Mouse (Mus musculus): ENCODE results near the gene Kcng4. TPM values are rescaled to one million over a fixed set of nuclear protein-coding genes. Genes with fewer than 3 reads are reported as not detected.

Kcng4 gene
- polyA plus RNA-seq, 1 experiment from 2014 or later, result 0.07 TPM

DNA sequence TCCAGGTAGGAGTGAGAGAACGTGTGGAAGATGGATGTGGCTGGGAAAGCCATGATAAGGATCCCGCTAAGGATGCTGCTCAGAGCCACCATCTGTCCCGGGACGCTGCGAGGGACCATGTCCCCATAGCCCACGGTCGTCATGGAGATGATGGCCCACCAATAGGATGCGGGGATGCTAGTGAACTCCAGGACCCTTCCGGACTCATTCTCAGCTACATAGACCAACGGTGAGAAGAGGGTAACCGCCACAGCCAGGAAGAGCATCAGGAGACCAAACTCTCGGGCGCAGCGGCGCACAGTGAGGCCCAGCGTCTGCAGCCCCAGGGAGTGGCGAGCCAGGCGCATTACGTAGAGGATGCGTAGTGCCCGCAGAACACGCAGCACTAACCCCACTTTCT is 9.7 kb downstream of the Kcng4 start:
- H3K36me3 ChIP-seq (ENCODE audit: control insufficient read depth, insufficient read depth, low read length), result no peaks in the 10 kb centered on the region
- H3K27me3 ChIP-seq (ENCODE audit: control insufficient read depth, insufficient read depth, low read length), result no peaks in the 10 kb centered on the region; the same call in 1 of the 2 replicates
- H3K4me2 ChIP-seq (ENCODE audit: low read depth, low read length, severe bottlenecking), result no peak overlapping the region
- 88% methylated on average over 22 of the region's 22 CpGs for WGBS
- H3K4me1 ChIP-seq (replicated peaks; ENCODE audit: control insufficient read depth, insufficient read depth, low read length), result no peaks in the 10 kb centered on the region
- ATAC-seq (replicated peaks; ENCODE audit: low FRiP score), result no peak
- no peak overlapping the region for H3K4me3 ChIP-seq (ENCODE audit: low read depth, low read length)
- no peak overlapping the region for H3K27ac ChIP-seq (ENCODE audit: low read depth, low read length)
- no peaks in the 10 kb centered on the region for H3K9me3 ChIP-seq (ENCODE audit: control insufficient read depth, low read length)
- H3K9ac ChIP-seq (ENCODE audit: low read length), result no peak overlapping the region
- DNase-seq (ENCODE audit: low spot score), result no peak

GRCm38 (mm10) chr8:119624916-119625315 is 10.6 kb downstream of the Kcng4 start:
- H3K9ac ChIP-seq (ENCODE audit: low read length), result no peak overlapping the region
- no peak overlapping the region for H3K4me3 ChIP-seq (ENCODE audit: low read depth, low read length)
- 89% methylated on average over 7 of the region's 7 CpGs for WGBS
- H3K4me1 ChIP-seq (replicated peaks; ENCODE audit: control insufficient read depth, insufficient read depth, low read length), result no peaks in the 10 kb centered on the region
- H3K27me3 ChIP-seq (ENCODE audit: control insufficient read depth, insufficient read depth, low read length), result no peaks in the 10 kb centered on the region; the same call in 1 of the 2 replicates
- no peak overlapping the region for H3K27ac ChIP-seq (ENCODE audit: low read depth, low read length)
- H3K9me3 ChIP-seq (ENCODE audit: control insufficient read depth, low read length), result no peaks in the 10 kb centered on the region
- no peak for ATAC-seq (replicated peaks; ENCODE audit: low FRiP score)
- H3K4me2 ChIP-seq (ENCODE audit: low read depth, low read length, severe bottlenecking), result no peak overlapping the region
- DNase-seq (ENCODE audit: low spot score), result no peak
- no peaks in the 10 kb centered on the region for H3K36me3 ChIP-seq (ENCODE audit: control insufficient read depth, insufficient read depth, low read length)

DNA sequence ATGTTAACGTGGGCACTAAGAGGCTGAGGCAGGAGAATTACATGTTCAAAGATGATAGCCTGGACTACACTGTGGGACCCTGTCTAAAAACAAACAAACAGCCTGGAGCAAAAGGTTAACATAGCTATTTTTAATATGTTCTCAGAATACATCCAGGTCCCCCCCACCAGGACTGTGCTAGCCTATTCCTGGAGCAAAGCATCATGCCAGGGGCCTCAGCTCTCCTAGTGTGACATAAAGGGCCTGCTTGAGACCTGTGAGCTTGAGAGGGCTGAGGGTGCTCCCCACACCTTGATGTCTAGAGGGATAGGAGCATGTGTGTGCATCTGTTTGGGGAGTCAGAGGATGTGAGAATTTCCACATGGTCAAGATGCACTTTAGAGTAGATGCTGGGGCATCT is 11.7 kb downstream of the Kcng4 start:
- Histone ChIP-seq H3K36me3 (ENCODE audit: control insufficient read depth, insufficient read depth, low read length) (no peaks in the 10 kb centered on the region), H3K9me3 (ENCODE audit: control insufficient read depth, low read length) (no peaks in the 10 kb centered on the region), H3K9ac (ENCODE audit: low read length) (no peak overlapping the region), H3K27ac (ENCODE audit: low read depth, low read length) (no peak overlapping the region), H3K4me3 (ENCODE audit: low read depth, low read length) (no peak overlapping the region), H3K4me2 (ENCODE audit: low read depth, low read length, severe bottlenecking) (no peak overlapping the region), H3K4me1 (replicated peaks; ENCODE audit: control insufficient read depth, insufficient read depth, low read length) (no peaks in the 10 kb centered on the region), H3K27me3 (ENCODE audit: control insufficient read depth, insufficient read depth, low read length) (no peaks in the 10 kb centered on the region; the same call in 1 of the 2 replicates)
- DNase-seq (ENCODE audit: low spot score) (no peak), ATAC-seq (replicated peaks; ENCODE audit: low FRiP score) (no peak)
- WGBS, result 89% methylated on average over 1 of the region's 1 CpGs

DNA sequence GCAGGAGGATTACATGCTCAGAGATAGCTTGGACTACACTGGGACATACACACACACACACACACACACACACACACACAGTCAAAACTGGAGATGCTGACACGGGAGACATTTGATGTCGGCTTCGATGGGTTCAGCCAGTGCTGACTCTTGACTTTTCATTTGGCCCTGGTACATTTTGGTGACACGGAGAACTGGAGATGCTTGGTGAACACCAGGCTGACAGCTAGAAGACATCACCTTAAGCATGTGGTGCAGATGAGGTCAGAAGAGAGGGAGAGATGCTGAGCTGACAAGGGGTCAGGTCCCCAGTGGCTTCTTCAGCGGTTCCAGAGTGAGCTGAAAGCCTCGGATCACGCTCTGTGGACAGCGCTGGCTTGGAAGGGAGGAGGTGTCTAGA is 12.4 kb downstream of the Kcng4 start:
- no peak overlapping the region for H3K27ac ChIP-seq (ENCODE audit: low read depth, low read length)
- no peak overlapping the region for H3K9ac ChIP-seq (ENCODE audit: low read length)
- no peaks in the 10 kb centered on the region; the same call in 1 of the 2 replicates for H3K27me3 ChIP-seq (ENCODE audit: control insufficient read depth, insufficient read depth, low read length)
- no peak overlapping the region for H3K4me3 ChIP-seq (ENCODE audit: low read depth, low read length)
- no peaks in the 10 kb centered on the region for H3K4me1 ChIP-seq (replicated peaks; ENCODE audit: control insufficient read depth, insufficient read depth, low read length)
- ATAC-seq (replicated peaks; ENCODE audit: low FRiP score) (no peak), DNase-seq (ENCODE audit: low spot score) (no peak)
- WGBS, result 85% methylated on average over 8 of the region's 8 CpGs
- H3K36me3 ChIP-seq (ENCODE audit: control insufficient read depth, insufficient read depth, low read length), result no peaks in the 10 kb centered on the region
- no peak overlapping the region for H3K4me2 ChIP-seq (ENCODE audit: low read depth, low read length, severe bottlenecking)
- H3K9me3 ChIP-seq (ENCODE audit: control insufficient read depth, low read length), result no peaks in the 10 kb centered on the region

DNA sequence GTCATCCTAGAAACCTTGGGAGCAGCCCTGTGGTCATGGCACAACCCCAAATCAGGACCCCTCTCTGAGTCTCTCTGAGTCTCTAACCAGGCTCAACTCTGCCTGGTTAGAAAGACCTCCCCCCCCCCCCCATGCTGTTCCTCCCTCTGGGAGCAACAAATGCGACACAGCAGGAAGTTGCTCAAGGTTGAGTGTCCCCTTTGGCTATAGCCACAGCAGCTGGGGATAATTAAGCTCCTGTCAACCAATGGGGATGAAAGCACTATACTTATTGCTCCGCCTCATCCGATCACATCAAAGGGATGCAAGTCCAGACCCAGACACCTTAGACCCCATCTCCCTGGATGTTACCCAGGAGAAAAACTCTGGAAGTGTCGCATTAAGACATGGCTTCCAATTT is 12.9 kb downstream of the Kcng4 start:
- no peaks in the 10 kb centered on the region for H3K4me1 ChIP-seq (replicated peaks; ENCODE audit: control insufficient read depth, insufficient read depth, low read length)
- H3K27me3 ChIP-seq (ENCODE audit: control insufficient read depth, insufficient read depth, low read length), result no peaks in the 10 kb centered on the region; the same call in 1 of the 2 replicates
- no peak overlapping the region for H3K4me3 ChIP-seq (ENCODE audit: low read depth, low read length)
- no peak overlapping the region for H3K9ac ChIP-seq (ENCODE audit: low read length)
- no peak overlapping the region for H3K27ac ChIP-seq (ENCODE audit: low read depth, low read length)
- no peak overlapping the region for H3K4me2 ChIP-seq (ENCODE audit: low read depth, low read length, severe bottlenecking)
- no peaks in the 10 kb centered on the region for H3K9me3 ChIP-seq (ENCODE audit: control insufficient read depth, low read length)
- WGBS, result 67% methylated on average over 4 of the region's 4 CpGs
- DNase-seq (ENCODE audit: low spot score), result no peak
- ATAC-seq (replicated peaks; ENCODE audit: low FRiP score), result no peak
- no peaks in the 10 kb centered on the region for H3K36me3 ChIP-seq (ENCODE audit: control insufficient read depth, insufficient read depth, low read length)

DNA sequence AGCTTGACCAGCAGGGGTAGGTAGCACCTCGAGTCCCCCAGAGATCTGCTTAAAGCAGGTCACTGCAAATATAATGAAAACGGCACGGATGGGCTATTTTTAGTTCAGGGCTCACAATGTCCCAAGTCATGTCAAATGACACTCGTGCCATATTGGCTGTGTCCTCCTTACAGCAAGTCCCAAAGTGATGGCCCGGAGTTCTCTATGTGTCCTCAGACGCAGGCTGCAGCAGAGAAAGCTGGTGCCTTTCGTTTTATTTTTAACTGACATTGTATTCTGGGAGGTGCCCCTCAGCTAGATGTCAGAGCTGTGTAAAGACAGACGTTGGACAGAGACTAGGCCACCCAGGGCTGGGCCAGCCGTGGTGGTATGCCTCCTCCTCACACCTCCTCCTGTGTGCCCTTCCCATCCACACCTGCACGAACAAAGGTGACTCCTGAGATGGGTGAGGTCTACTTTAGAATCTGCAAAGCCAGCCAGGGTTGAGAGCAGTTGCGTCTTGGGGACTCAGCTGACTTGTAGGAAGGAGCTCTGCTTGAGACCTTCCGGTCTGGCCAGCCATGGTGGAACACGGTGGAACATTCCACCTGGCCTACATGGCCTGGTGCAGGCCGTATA is 14.5 kb downstream of the Kcng4 start:
- no peaks in the 10 kb centered on the region for H3K9me3 ChIP-seq (ENCODE audit: control insufficient read depth, low read length)
- no peak overlapping the region for H3K27ac ChIP-seq (ENCODE audit: low read depth, low read length)
- no peaks in the 10 kb centered on the region for H3K36me3 ChIP-seq (ENCODE audit: control insufficient read depth, insufficient read depth, low read length)
- H3K27me3 ChIP-seq (ENCODE audit: control insufficient read depth, insufficient read depth, low read length), result no peaks in the 10 kb centered on the region; the same call in 1 of the 2 replicates
- no peak for DNase-seq (ENCODE audit: low spot score)
- H3K4me2 ChIP-seq (ENCODE audit: low read depth, low read length, severe bottlenecking), result no peak overlapping the region
- WGBS, result 88% methylated on average over 14 of the region's 14 CpGs
- no peak overlapping the region for H3K4me3 ChIP-seq (ENCODE audit: low read depth, low read length)
- no peak for ATAC-seq (replicated peaks; ENCODE audit: low FRiP score)
- no peak overlapping the region for H3K9ac ChIP-seq (ENCODE audit: low read length)
- no peaks in the 10 kb centered on the region for H3K4me1 ChIP-seq (replicated peaks; ENCODE audit: control insufficient read depth, insufficient read depth, low read length)

DNA sequence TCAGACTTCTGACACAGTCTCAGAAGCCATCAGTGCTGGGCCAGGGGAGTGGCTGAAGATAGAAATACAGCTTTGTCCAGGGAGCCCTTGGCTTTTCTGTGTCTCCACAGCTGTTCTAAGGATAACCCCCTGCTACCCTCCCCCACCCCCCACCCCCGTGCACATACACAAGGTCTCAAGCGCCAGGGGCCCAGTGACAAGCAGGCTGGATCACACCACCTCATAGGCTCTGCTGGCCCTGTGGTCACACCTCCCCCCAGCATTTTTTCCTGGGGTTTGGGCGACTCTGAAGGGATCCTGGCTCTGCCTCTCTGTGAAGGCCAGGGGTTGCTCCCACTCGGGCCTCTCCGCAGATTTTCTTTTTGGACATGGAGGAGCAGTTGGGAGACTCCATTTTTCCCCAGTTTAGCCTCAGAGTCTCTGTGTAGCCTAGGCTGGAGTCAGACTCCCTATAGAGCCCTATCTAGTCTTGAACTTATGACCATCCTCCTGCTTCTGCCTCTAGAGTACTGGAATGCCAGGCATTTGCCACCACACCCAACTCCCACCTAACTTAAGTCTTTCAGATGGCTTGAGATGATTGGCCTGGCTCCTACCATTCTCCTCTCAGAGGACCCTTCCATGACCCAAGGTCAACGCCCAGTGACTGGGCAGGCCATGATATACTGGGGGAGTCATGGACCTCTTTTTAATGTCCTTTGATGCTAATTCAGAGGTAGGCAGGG is 15.2 kb downstream of the Kcng4 start:
- DNase-seq (ENCODE audit: low spot score), result no peak
- no peak for ATAC-seq (replicated peaks; ENCODE audit: low FRiP score)
- WGBS, result 79% methylated on average over 6 of the region's 6 CpGs
- Histone ChIP-seq H3K27me3 (ENCODE audit: control insufficient read depth, insufficient read depth, low read length) (no peaks in the 10 kb centered on the region; the same call in 1 of the 2 replicates), H3K4me2 (ENCODE audit: low read depth, low read length, severe bottlenecking) (no peak overlapping the region), H3K4me3 (ENCODE audit: low read depth, low read length) (no peak overlapping the region), H3K9me3 (ENCODE audit: control insufficient read depth, low read length) (no peaks in the 10 kb centered on the region), H3K9ac (ENCODE audit: low read length) (no peak overlapping the region), H3K36me3 (ENCODE audit: control insufficient read depth, insufficient read depth, low read length) (no peaks in the 10 kb centered on the region), H3K27ac (ENCODE audit: low read depth, low read length) (no peak overlapping the region), H3K4me1 (replicated peaks; ENCODE audit: control insufficient read depth, insufficient read depth, low read length) (no peaks in the 10 kb centered on the region)

DNA sequence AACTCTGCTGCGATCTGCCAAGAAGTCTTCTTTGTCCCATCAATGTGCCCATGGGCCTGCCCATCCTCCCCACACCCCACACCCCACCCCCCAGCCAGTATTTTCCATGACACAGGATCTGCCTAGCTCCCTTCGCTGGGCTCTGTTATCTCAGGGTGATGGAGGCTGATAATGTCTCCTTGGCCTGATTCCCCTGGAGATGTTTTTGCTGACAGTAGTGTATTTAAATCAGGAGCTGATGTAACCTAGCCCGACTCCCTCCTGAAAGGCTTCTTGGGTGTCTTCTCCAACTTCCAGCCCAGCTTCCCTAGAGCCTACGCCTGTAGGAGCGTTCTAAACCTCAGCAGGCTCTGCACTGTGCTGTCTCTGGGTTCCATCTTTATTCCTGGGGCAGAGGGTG is 16.6 kb downstream of the Kcng4 start:
- DNase-seq (ENCODE audit: low spot score), result no peak
- ATAC-seq (replicated peaks; ENCODE audit: low FRiP score), result no peak
- WGBS, result 77% methylated on average over 5 of the region's 5 CpGs

DNA sequence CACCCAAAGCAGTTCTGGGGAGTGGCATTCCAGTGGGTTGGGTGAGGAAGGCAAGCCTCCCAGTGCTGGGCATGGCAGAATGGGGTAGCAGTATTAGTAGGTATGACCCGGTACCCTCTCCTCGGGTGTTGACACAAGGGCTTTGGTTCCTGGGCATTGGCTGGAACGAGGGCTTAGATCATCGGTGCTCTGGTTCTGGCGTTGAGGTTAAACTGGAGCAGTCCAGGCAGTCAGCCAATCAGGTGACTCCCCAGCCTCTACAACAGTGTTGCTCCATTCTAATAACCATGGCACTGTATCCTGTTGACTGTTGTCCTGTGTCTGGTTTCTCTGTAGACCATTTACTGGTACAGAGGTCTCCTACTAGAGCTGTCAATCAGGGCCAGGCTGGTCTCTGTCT is 17.9 kb downstream of the Kcng4 start:
- Histone ChIP-seq H3K27me3 (ENCODE audit: control insufficient read depth, insufficient read depth, low read length) (no peaks in the 10 kb centered on the region; the same call in 1 of the 2 replicates), H3K4me3 (ENCODE audit: low read depth, low read length) (no peak overlapping the region), H3K9ac (ENCODE audit: low read length) (no peak overlapping the region), H3K27ac (ENCODE audit: low read depth, low read length) (no peak overlapping the region), H3K4me1 (replicated peaks; ENCODE audit: control insufficient read depth, insufficient read depth, low read length) (no peaks in the 10 kb centered on the region), H3K4me2 (ENCODE audit: low read depth, low read length, severe bottlenecking) (no peak overlapping the region), H3K9me3 (ENCODE audit: control insufficient read depth, low read length) (no peaks in the 10 kb centered on the region), H3K36me3 (ENCODE audit: control insufficient read depth, insufficient read depth, low read length) (no peaks in the 10 kb centered on the region)
- ATAC-seq (replicated peaks; ENCODE audit: low FRiP score) (no peak), DNase-seq (ENCODE audit: low spot score) (no peak)
- 93% methylated on average over 5 of the region's 5 CpGs for WGBS

More for the DNA sequence above, 16.6 kb downstream of the Kcng4 start:
- H3K27me3 ChIP-seq (ENCODE audit: control insufficient read depth, insufficient read depth, low read length), result no peaks in the 10 kb centered on the region; the same call in 1 of the 2 replicates
- no peak overlapping the region for H3K4me2 ChIP-seq (ENCODE audit: low read depth, low read length, severe bottlenecking)
- H3K36me3 ChIP-seq (ENCODE audit: control insufficient read depth, insufficient read depth, low read length), result no peaks in the 10 kb centered on the region
- no peaks in the 10 kb centered on the region for H3K4me1 ChIP-seq (replicated peaks; ENCODE audit: control insufficient read depth, insufficient read depth, low read length)
- H3K9ac ChIP-seq (ENCODE audit: low read length), result no peak overlapping the region
- no peak overlapping the region for H3K27ac ChIP-seq (ENCODE audit: low read depth, low read length)
- no peak overlapping the region for H3K4me3 ChIP-seq (ENCODE audit: low read depth, low read length)
- no peaks in the 10 kb centered on the region for H3K9me3 ChIP-seq (ENCODE audit: control insufficient read depth, low read length)

All from forebrain, embryonic 11.5 days (tissue).